ENCODE assay signal across 11 mouse cellular contexts in the genomic region with DNA sequence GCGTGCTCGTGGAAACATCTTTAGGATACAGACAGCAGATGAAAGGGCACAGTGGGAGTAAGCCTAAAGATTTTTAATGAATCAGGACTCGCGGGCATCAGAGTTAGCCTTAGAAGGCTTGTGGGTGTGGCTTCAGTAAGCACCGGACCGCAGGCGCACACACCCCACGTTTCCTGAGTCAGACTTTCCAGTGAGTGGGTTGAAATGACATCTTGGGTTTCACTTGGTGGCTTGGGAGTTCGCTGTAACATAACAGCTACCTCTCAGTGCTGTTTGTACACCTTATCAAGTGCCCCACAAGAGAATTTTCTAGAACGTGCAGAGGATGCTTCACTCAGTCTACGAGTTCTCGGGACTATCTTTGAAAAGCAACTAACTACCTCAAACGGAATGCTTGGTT.
DNase-seq lines count a peak whose midpoint lies in the region; ATAC-seq lines count a peak whose summit lies in the region.
"Had no signal": no experiment of that assay in that cellular context is flagged by ENCODE, and none has a peak within 500 bp of the region (broad histone marks: within the 10 kb centered on the region; RNA-seq: fewer than 3 reads in every experiment).

No protein-coding gene starts in this region.

- H3K27me3 ChIP-seq in splenic B cell, adult 2 months (ENCODE audit: control insufficient read depth, insufficient read depth, low read length, poor library complexity, severe bottlenecking) = no peaks in the 10 kb centered on the region
- H3K27me3 ChIP-seq: neural tube, embryonic 12.5 days had no signal

- no peaks in the 10 kb centered on the region for H3K36me3 ChIP-seq in splenic B cell, adult 2 months (ENCODE audit: control insufficient read depth, insufficient read depth, low read length, poor library complexity, severe bottlenecking)
- H3K36me3 ChIP-seq: neural tube, embryonic 12.5 days had no signal

- DNase-seq in frontal cortex, postnatal 14 days (ENCODE audit: low spot score in 2 of 2) = no peak
- DNase-seq in thymus, postnatal 36 days = peak; percentile 7 to 12
- DNase-seq in thymus, postnatal 10 days (ENCODE audit: low spot score in 2 of 2) = no peak
- DNase-seq in induced T-regulatory cell, adult 2 months (ENCODE audit: low read depth) = peak; percentile 95
- peak; percentile 70 for DNase-seq in splenic B cell, adult 2 months (ENCODE audit: low read depth, low spot score)
- DNase-seq in adipocyte (ENCODE audit: low spot score) = no peak
- DNase-seq in right cerebral cortex, postnatal 14 days = no peak
- DNase-seq: cerebellum, adult 8-10 months had no signal

- peak; percentile 69; the same call in 1 of the 2 replicates for ATAC-seq in frontal cortex, adult (ENCODE audit: low TSS enrichment)
- ATAC-seq: forebrain, embryonic 16.5 days had no signal

Comparison
In these comparisons a context has a peak if more than half of its experiments do, and no peak if none do; other contexts are left out.
1. DNase-seq: peak in thymus, postnatal 36 days (2 of 2), induced T-regulatory cell, adult 2 months (single experiment) and splenic B cell, adult 2 months (single experiment); none in frontal cortex, postnatal 14 days (0 of 2), thymus, postnatal 10 days (0 of 2), adipocyte (single experiment) and right cerebral cortex, postnatal 14 days (single experiment).